Mouse (Mus musculus) limb, embryonic 11.5 days (tissue): ENCODE data around the gene Ocrl. TPM values are rescaled to one million over a fixed set of nuclear protein-coding genes. Genes with fewer than 3 reads are reported as not detected.

Experiments
- ATAC-seq: fragments of 200-750 bp; cut with Nextera tagmentation; 2 replicates; pipeline ENCODE4 v1.8.0; 2017; ENCODE audit warnings: low read depth; ENCODE audit not compliant: insufficient number of reproducible peaks, low FRiP score, low TSS enrichment
- DNase-seq: peaks from one replicate; pipeline ENCODE4 v3.0.0-alpha.2; 2015; ENCODE audit warnings: low spot score
- H3K27ac ChIP-seq: fragments of 300-500 bp; sonication (generic); replicated peaks from 2 replicates; pipeline ENCODE4 v1.5.1; 2014; ENCODE audit warnings: low read depth, mild to moderate bottlenecking, low read length
- H3K27me3 ChIP-seq: fragments of 300-500 bp; sonication (generic); 2 replicates; pipeline ENCODE4 v1.6.1; 2014; ENCODE audit warnings: mild to moderate bottlenecking, low read length, mixed read lengths; ENCODE audit not compliant: control insufficient read depth, insufficient read depth
- H3K36me3 ChIP-seq: fragments of 300-500 bp; sonication (generic); 2 replicates; pipeline ENCODE4 v1.6.1; 2014; ENCODE audit warnings: mild to moderate bottlenecking, low read length, moderate library complexity, mixed read lengths; ENCODE audit not compliant: control insufficient read depth, insufficient read depth
- H3K4me1 ChIP-seq: fragments of 300-500 bp; sonication (generic); 2 replicates; pipeline ENCODE4 v1.6.1; 2014; ENCODE audit warnings: low read length, mixed read lengths; ENCODE audit not compliant: control insufficient read depth, insufficient read depth
- H3K4me2 ChIP-seq: fragments of 300-500 bp; sonication (generic); 2 replicates; pipeline ENCODE4 v1.6.1; 2014; ENCODE audit warnings: low read depth, mild to moderate bottlenecking, moderate library complexity; ENCODE audit not compliant: severe bottlenecking
- H3K4me3 ChIP-seq: fragments of 300-500 bp; sonication (generic); 2 replicates; pipeline ENCODE4 v1.5.1; 2014; ENCODE audit warnings: low read depth, low read length
- H3K9ac ChIP-seq: fragments of 300-500 bp; sonication (generic); 2 replicates; pipeline ENCODE4 v1.6.1; 2014; ENCODE audit warnings: mild to moderate bottlenecking, low read length
- H3K9me3 ChIP-seq: fragments of 300-500 bp; sonication (generic); 2 replicates; pipeline ENCODE4 v1.6.1; 2016; ENCODE audit warnings: low read length; ENCODE audit not compliant: control insufficient read depth
- WGBS: fragments of 180-500 bp; shearing (Covaris S2); extraction: QIAGEN DNeasy Blood & Tissue Kit; methylation state at CpG from one replicate; pipeline ENCODE4 v1.1.7; 2014; 5-methylcytosine and 5-hydroxymethylcytosine counted together
- polyA plus RNA-seq: library from polyadenylated mRNA; unstranded; fragments of >200 nt; fragmentation: Nextera tagmentation; extraction: Ambion mirVana; gene quantifications from 2 replicates; pipeline ENCODE4 v1.2.1, GENCODE M21; 2014

The Ocrl gene
- polyA plus RNA-seq, 1 experiment from 2014 or later = 22.4 TPM

- H3K9me3 ChIP-seq = no peaks in the 10 kb centered on the region
- no peak for ATAC-seq
- H3K4me1 ChIP-seq = no peaks in the 10 kb centered on the region
- H3K4me2 ChIP-seq = no peak overlapping the region
- 92% methylated on average over 3 of the region's 3 CpGs for WGBS
- H3K27ac ChIP-seq = no peak overlapping the region
- DNase-seq = no peak
- no peaks in the 10 kb centered on the region for H3K36me3 ChIP-seq
- no peak overlapping the region for H3K4me3 ChIP-seq
- no peaks in the 10 kb centered on the region for H3K27me3 ChIP-seq
- H3K9ac ChIP-seq = no peak overlapping the region
Observed at GRCm38 (mm10) chrX:47962579-47962978, 50.4 kb downstream of the Ocrl start.

GRCm38 (mm10) chrX:47970371-47970770 is 58.2 kb downstream of the Ocrl start:
- H3K4me2 ChIP-seq = no peak overlapping the region
- WGBS = 93% methylated on average over 4 of the region's 4 CpGs
- H3K4me1 ChIP-seq = no peaks in the 10 kb centered on the region
- H3K27ac ChIP-seq = no peak overlapping the region
- ATAC-seq (no peak), DNase-seq (no peak)
- H3K36me3 ChIP-seq = no peaks in the 10 kb centered on the region
- no peaks in the 10 kb centered on the region for H3K27me3 ChIP-seq
- H3K9me3 ChIP-seq = no peaks in the 10 kb centered on the region
- H3K9ac ChIP-seq = no peak overlapping the region
- H3K4me3 ChIP-seq = no peak overlapping the region

GRCm38 (mm10) chrX:47970864-47971263 is 58.7 kb downstream of the Ocrl start:
- Histone ChIP-seq H3K9me3 (no peaks in the 10 kb centered on the region), H3K4me3 (no peak overlapping the region), H3K9ac (no peak overlapping the region), H3K4me1 (no peaks in the 10 kb centered on the region), H3K27ac (no peak overlapping the region), H3K36me3 (no peaks in the 10 kb centered on the region), H3K4me2 (no peak overlapping the region), H3K27me3 (no peaks in the 10 kb centered on the region)
- ATAC-seq = no peak
- DNase-seq = no peak
- WGBS = 91% methylated on average over 3 of the region's 3 CpGs

GRCm38 (mm10) chrX:47971366-47972128 is 59.4 kb downstream of the Ocrl start:
- Histone ChIP-seq H3K9me3 (no peaks in the 10 kb centered on the region), H3K27me3 (no peaks in the 10 kb centered on the region), H3K4me2 (no peak overlapping the region), H3K27ac (no peak overlapping the region), H3K4me1 (no peaks in the 10 kb centered on the region), H3K36me3 (no peaks in the 10 kb centered on the region), H3K4me3 (no peak overlapping the region), H3K9ac (no peak overlapping the region)
- DNase-seq = no peak
- 78% methylated on average over 10 of the region's 10 CpGs for WGBS
- no peak for ATAC-seq

- Histone ChIP-seq H3K4me2 (no peak overlapping the region), H3K9ac (no peak overlapping the region), H3K9me3 (no peaks in the 10 kb centered on the region), H3K4me1 (no peaks in the 10 kb centered on the region), H3K4me3 (no peak overlapping the region), H3K36me3 (no peaks in the 10 kb centered on the region), H3K27ac (no peak overlapping the region), H3K27me3 (no peaks in the 10 kb centered on the region)
- no peak for ATAC-seq
- DNase-seq = no peak
- 80% methylated on average over 4 of the region's 4 CpGs for WGBS
Observed at GRCm38 (mm10) chrX:47976551-47976950, 64.4 kb downstream of the Ocrl start.

- WGBS = 82% methylated on average over 5 of the region's 5 CpGs
- Histone ChIP-seq H3K9me3 (no peaks in the 10 kb centered on the region), H3K4me3 (no peak overlapping the region), H3K4me1 (no peaks in the 10 kb centered on the region), H3K4me2 (no peak overlapping the region), H3K36me3 (no peaks in the 10 kb centered on the region), H3K27me3 (no peaks in the 10 kb centered on the region), H3K9ac (no peak overlapping the region), H3K27ac (no peak overlapping the region)
- ATAC-seq (no peak), DNase-seq (no peak)
Observed at GRCm38 (mm10) chrX:47977078-47977477, 64.9 kb downstream of the Ocrl start.

GRCm38 (mm10) chrX:47985000-47985619 is 72.9 kb downstream of the Ocrl start:
- no peaks in the 10 kb centered on the region for H3K27me3 ChIP-seq
- WGBS = 16% methylated on average over 19 of the region's 19 CpGs
- H3K4me1 ChIP-seq = no peaks in the 10 kb centered on the region
- H3K36me3 ChIP-seq = no peaks in the 10 kb centered on the region
- H3K9ac ChIP-seq = no peak overlapping the region
- H3K9me3 ChIP-seq = no peaks in the 10 kb centered on the region
- ATAC-seq (no peak), DNase-seq (peak; percentile 65)
- no peak overlapping the region for H3K27ac ChIP-seq
- peak overlapping the region; percentile 35; the same call in 1 of the 2 replicates for H3K4me2 ChIP-seq
- no peak overlapping the region for H3K4me3 ChIP-seq

- no peak for DNase-seq
Observed at GRCm38 (mm10) chrX:47988024-47988423, 75.8 kb downstream of the Ocrl start.

More at GRCm38 (mm10) chrX:47988024-47988423, 75.8 kb downstream of the Ocrl start:
- Histone ChIP-seq H3K4me1 (no peaks in the 10 kb centered on the region), H3K27me3 (no peaks in the 10 kb centered on the region), H3K9ac (no peak overlapping the region), H3K4me2 (no peak overlapping the region), H3K36me3 (no peaks in the 10 kb centered on the region), H3K27ac (no peak overlapping the region), H3K9me3 (no peaks in the 10 kb centered on the region), H3K4me3 (no peak overlapping the region)
- no peak for ATAC-seq
- 76% methylated on average over 8 of the region's 8 CpGs for WGBS
